Mouse (Mus musculus): ENCODE data around the gene En1. TPM values are rescaled to one million over a fixed set of nuclear protein-coding genes. Genes with fewer than 3 reads are reported as not detected.

En1 gene
- polyA plus RNA-seq, 2 experiments = 0.01 TPM; not detected in 1

DNA sequence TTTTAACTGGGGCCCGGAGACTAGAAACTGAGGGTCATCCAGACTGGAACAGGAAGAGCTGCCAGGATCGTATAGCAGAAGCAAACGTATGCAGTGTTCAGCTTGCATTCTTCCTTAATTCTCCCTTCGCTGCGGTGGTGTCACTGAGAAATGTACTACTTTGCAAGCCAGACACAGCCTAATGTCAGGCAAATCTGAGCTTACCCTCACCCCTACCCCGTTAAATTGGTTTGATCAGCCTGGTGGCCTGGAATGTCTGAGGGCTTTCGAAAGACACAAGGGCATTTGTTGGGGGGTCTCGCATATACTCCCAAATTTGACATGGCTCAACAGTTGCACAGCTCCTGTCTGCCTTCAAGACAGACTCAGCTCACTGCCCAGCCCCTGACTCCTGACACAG, 47.9 kb downstream of the En1 start:
- TF ChIP-seq EP300 (IDR thresholded peaks at IDR 0.05; ENCODE audit: low read depth) (no peak), CTCF (IDR thresholded peaks at IDR 0.05; ENCODE audit: low read depth) (no peak)
- Histone ChIP-seq H3K9me3 (ENCODE audit: control insufficient read depth, low read length) (no peaks in the 10 kb centered on the region), H3K9ac (replicated peaks) (no peak overlapping the region), H3K27me3 (ENCODE audit: control insufficient read depth, insufficient read depth, low read length) (no peaks in the 10 kb centered on the region), H3K4me3 (ENCODE audit: insufficient read depth in 1 of 2, low read depth in 2 of 2, low read length in 2 of 2) (no peak overlapping the region), H3K4me2 (ENCODE audit: low read depth) (no peak overlapping the region), H3K4me1 (replicated peaks; ENCODE audit: control insufficient read depth in 2 of 2, insufficient read depth in 2 of 2, low read length in 1 of 2) (0 out of 4 replicates have a peak, but pooled peaks cover 0 to 1% of the 10 kb centered on the region in 2 experiments), H3K27ac (no peak overlapping the region), H3K36me3 (replicated peaks; ENCODE audit: control insufficient read depth, insufficient read depth, low read depth) (no peaks in the 10 kb centered on the region)
- DNase-seq (ENCODE audit: low read depth in 3 of 3, low spot score in 3 of 3) = no peak
- 53% methylated on average over 8 of the region's 8 CpGs for WGBS (ENCODE audit: insufficient replicate concordance)
- no peak for ATAC-seq (ENCODE audit: insufficient read depth)

DNA sequence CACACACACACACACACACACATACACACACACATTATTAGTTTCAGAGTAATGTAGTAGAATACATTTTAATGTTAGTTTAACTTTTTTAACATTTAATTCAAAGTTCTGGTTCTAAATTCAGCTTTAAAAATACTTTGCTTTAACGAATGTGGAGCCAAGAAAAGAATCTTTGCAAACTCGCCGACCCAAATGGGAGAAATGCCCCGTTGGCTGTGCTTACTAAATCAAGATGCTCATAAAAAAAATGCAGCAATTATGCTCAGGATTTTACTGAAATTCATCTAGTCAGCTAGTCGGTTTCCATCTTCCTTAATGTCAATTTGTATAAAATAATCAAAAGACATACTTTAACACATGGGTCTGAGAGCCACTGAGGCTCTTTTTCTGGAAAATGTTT, 49.8 kb downstream of the En1 start:
- Histone ChIP-seq H3K36me3 (replicated peaks; ENCODE audit: control insufficient read depth, insufficient read depth, low read depth) (no peaks in the 10 kb centered on the region), H3K4me2 (ENCODE audit: low read depth) (no peak overlapping the region), H3K4me1 (replicated peaks; ENCODE audit: control insufficient read depth in 2 of 2, insufficient read depth in 2 of 2, low read length in 1 of 2) (no peaks in the 10 kb centered on the region), H3K27me3 (ENCODE audit: control insufficient read depth, insufficient read depth, low read length) (no peaks in the 10 kb centered on the region), H3K9me3 (ENCODE audit: control insufficient read depth, low read length) (no peaks in the 10 kb centered on the region), H3K27ac (no peak overlapping the region), H3K9ac (replicated peaks) (no peak overlapping the region), H3K4me3 (ENCODE audit: insufficient read depth in 1 of 2, low read depth in 2 of 2, low read length in 2 of 2) (no peak overlapping the region)
- DNase-seq (ENCODE audit: low read depth in 3 of 3, low spot score in 3 of 3) (no peak), ATAC-seq (ENCODE audit: insufficient read depth) (no peak)
- TF ChIP-seq CTCF (IDR thresholded peaks at IDR 0.05; ENCODE audit: low read depth) (no peak), EP300 (IDR thresholded peaks at IDR 0.05; ENCODE audit: low read depth) (no peak)
- WGBS (ENCODE audit: insufficient replicate concordance) = 57% methylated on average over 5 of the region's 5 CpGs

DNA sequence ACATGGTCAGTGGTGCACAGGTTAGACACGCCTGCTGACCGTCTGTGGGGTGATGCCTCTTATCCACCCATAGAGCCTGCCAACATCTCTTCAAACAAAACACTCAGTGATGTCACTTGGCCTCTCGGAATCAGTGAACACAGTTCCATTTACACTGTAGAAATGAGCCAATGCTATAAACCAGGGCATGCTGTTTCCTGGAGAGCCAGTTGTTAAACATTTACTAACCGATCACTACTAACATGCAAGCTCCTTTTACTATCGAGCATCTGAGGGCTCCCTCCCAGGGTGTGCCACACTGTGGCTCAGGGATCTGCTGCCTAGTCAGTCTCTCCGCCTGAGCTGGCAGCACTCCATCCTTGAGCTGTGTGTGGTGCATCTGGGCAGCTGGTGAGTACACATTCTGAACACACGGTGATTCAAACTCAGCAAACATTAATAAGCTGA, 52.8 kb downstream of the En1 start:
- ATAC-seq (ENCODE audit: insufficient read depth) = no peak
- Histone ChIP-seq H3K9ac (replicated peaks) (no peak overlapping the region), H3K27me3 (ENCODE audit: control insufficient read depth, insufficient read depth, low read length) (no peaks in the 10 kb centered on the region), H3K9me3 (ENCODE audit: control insufficient read depth, low read length) (no peaks in the 10 kb centered on the region), H3K36me3 (replicated peaks; ENCODE audit: control insufficient read depth, insufficient read depth, low read depth) (no peaks in the 10 kb centered on the region), H3K4me3 (ENCODE audit: insufficient read depth in 1 of 2, low read depth in 2 of 2, low read length in 2 of 2) (no peak overlapping the region), H3K4me2 (ENCODE audit: low read depth) (no peak overlapping the region), H3K4me1 (replicated peaks; ENCODE audit: control insufficient read depth in 2 of 2, insufficient read depth in 2 of 2, low read length in 1 of 2) (no peaks in the 10 kb centered on the region), H3K27ac (no peak overlapping the region)
- no peak for TF ChIP-seq EP300 (IDR thresholded peaks at IDR 0.05; ENCODE audit: low read depth)
- no peak for TF ChIP-seq CTCF (IDR thresholded peaks at IDR 0.05; ENCODE audit: low read depth)
- DNase-seq (ENCODE audit: low read depth in 3 of 3, low spot score in 3 of 3) = no peak
- 57% methylated on average over 7 of the region's 7 CpGs for WGBS (ENCODE audit: insufficient replicate concordance)

Other genes starting within 250 kb of the En1 start
- gene Marco, start 97.4 kb upstream of the En1 start, polyA plus RNA-seq (2012; rRNA removed) = 21.5 and 27.2 TPM in 2 replicates
- gene Marco, start 97.4 kb upstream of the En1 start, polyA plus RNA-seq (2014; fragmentation: Nextera tagmentation; extraction: Ambion mirVana) = 21.3 and 24.1 TPM in 2 replicates

Data from liver, embryonic 14.5 days (tissue).